Mouse (Mus musculus) heart, embryonic 15.5 days (tissue): ENCODE measurements around the gene 1700028J19Rik. TPM values are rescaled to one million over a fixed set of nuclear protein-coding genes. Genes with fewer than 3 reads are reported as not detected.
"Not testable (repeated sequence)": the region's sequence is repeated elsewhere in the genome, so short reads cannot be mapped to it uniquely, and the experiment has no call there.

Experiments
- ATAC-seq: fragments of 200-750 bp; cut with Nextera tagmentation; replicated peaks from 2 replicates; pipeline ENCODE4 v1.8.0; 2017; ENCODE audit warnings: low read depth, moderate TSS enrichment; ENCODE audit not compliant: insufficient number of reproducible peaks, insufficient read depth, low FRiP score
- H3K27ac ChIP-seq: fragments of 300-500 bp; sonication (generic); 2 replicates; pipeline ENCODE4 v1.5.1; 2015; ENCODE audit warnings: mild to moderate bottlenecking, inconsistent platforms
- H3K27me3 ChIP-seq: fragments of 300-500 bp; sonication (generic); 2 replicates; pipeline ENCODE4 v1.6.1; 2015; ENCODE audit warnings: inconsistent platforms
- H3K36me3 ChIP-seq: fragments of 300-500 bp; sonication (generic); 2 replicates; pipeline ENCODE4 v1.6.1; 2015; ENCODE audit warnings: mild to moderate bottlenecking, inconsistent platforms
- H3K4me1 ChIP-seq: fragments of 300-500 bp; sonication (generic); replicated peaks from 2 replicates; pipeline ENCODE4 v1.6.1; 2015; ENCODE audit warnings: inconsistent platforms
- H3K4me2 ChIP-seq: fragments of 300-500 bp; sonication (generic); 2 replicates; pipeline ENCODE4 v1.6.1; 2015; ENCODE audit warnings: inconsistent platforms, mild to moderate bottlenecking, moderate library complexity
- H3K4me3 ChIP-seq: fragments of 300-500 bp; sonication (generic); 2 replicates; pipeline ENCODE4 v1.5.1; 2015; ENCODE audit warnings: mild to moderate bottlenecking, inconsistent platforms
- H3K9ac ChIP-seq: fragments of 300-500 bp; sonication (generic); 2 replicates; pipeline ENCODE4 v1.6.1; 2015; ENCODE audit warnings: mild to moderate bottlenecking, inconsistent platforms
- H3K9me3 ChIP-seq: fragments of 300-500 bp; sonication (generic); replicated peaks from 2 replicates; pipeline ENCODE4 v1.6.1; 2016; ENCODE audit warnings: inconsistent platforms
- WGBS: fragments of 180-500 bp; shearing (Covaris S2); methylation state at CpG from one replicate; pipeline ENCODE4 v1.1.7; 2015; ENCODE audit warnings: mixed read lengths; 5-methylcytosine and 5-hydroxymethylcytosine counted together
- polyA plus RNA-seq: library from polyadenylated mRNA; unstranded; fragments of >200 nt; fragmentation: Nextera tagmentation; extraction: Ambion mirVana; gene quantifications from 2 replicates; pipeline ENCODE4 v1.2.1, GENCODE M21; 2015

Gene 1700028J19Rik
- polyA plus RNA-seq, 1 experiment from 2014 or later: 1.1 TPM

DNA sequence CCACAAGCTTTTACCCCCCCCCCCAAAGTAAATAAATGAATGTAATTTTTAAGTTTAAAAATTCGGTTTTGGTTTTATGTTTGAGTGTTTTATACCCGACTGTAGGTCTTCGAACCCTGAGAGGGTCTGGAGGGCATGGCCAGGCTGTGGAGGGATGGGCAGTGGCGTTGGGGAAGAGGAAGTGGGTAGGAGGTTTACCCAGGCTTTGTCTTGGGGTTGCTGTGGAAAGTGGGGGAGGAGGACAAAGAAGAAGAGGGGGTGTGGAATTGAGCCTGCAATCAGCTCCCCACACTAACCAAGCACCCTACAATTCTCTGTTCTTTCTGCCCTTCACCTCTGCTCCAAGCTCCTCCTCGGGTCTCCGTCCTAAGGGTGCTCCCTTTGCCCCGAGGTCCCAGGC is 26.1 kb upstream of the 1700028J19Rik start:
- Histone ChIP-seq H3K27me3 (peaks cover 24% of the 10 kb centered on the region), H3K9ac (no peak overlapping the region), H3K27ac (no peak overlapping the region), H3K4me2 (no peak overlapping the region), H3K36me3 (no peaks in the 10 kb centered on the region), H3K4me3 (no peak overlapping the region), H3K4me1 (no peaks in the 10 kb centered on the region), H3K9me3 (no peaks in the 10 kb centered on the region)
- ATAC-seq: no peak
- WGBS: 82% methylated on average over 7 of the region's 7 CpGs

DNA sequence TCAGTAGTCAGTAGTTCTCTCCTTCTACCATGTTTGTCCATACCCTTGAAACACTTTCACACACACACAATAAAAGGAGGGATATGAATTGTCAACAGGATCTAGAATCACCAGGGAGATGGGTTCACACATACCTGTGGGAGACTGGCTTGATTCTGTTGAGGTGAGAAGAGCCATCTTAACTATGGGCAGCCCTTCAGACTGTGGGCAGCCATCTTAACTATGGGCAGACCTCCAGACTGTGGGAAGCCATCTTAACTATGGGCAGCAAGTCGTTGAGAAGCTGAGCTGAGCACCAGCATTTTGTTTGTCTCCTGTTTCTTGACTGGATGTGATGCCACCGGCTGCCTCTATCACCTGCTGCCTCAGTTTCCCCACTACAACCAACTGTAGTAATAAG is 24.8 kb upstream of the 1700028J19Rik start:
- Histone ChIP-seq H3K4me3 (no peak overlapping the region), H3K4me1 (no peaks in the 10 kb centered on the region), H3K36me3 (no peaks in the 10 kb centered on the region), H3K4me2 (no peak overlapping the region), H3K9me3 (no peaks in the 10 kb centered on the region), H3K9ac (no peak overlapping the region), H3K27ac (no peak overlapping the region), H3K27me3 (peaks cover 28% of the 10 kb centered on the region)
- no peak for ATAC-seq
- WGBS: 68% methylated on average over 2 of the region's 2 CpGs

DNA sequence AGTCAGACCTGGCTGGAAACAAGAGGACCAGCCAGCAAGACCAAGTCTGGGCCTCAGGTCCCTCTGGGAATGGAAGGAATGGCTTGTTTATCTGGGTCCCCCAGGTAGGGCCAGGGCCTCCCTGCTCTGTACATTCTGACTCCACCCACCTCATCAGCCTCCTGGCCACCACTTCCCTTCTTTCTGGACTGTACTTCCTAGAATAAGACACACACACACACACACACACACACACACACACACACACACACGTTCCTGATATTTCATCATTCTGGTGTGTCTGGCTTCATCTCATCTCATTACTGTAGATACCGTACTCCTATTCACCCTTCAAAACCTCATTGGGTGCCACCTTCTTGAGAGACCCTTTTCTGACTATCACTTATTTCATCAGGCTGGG is 22.9 kb upstream of the 1700028J19Rik start:
- Histone ChIP-seq H3K9me3 (no peaks in the 10 kb centered on the region), H3K4me3 (no peak overlapping the region), H3K9ac (no peak overlapping the region), H3K4me2 (no peak overlapping the region), H3K27me3 (peaks cover 32% of the 10 kb centered on the region), H3K4me1 (no peaks in the 10 kb centered on the region), H3K27ac (no peak overlapping the region), H3K36me3 (no peaks in the 10 kb centered on the region)
- 74% methylated on average over 2 of the region's 2 CpGs for WGBS
- ATAC-seq: no peak

DNA sequence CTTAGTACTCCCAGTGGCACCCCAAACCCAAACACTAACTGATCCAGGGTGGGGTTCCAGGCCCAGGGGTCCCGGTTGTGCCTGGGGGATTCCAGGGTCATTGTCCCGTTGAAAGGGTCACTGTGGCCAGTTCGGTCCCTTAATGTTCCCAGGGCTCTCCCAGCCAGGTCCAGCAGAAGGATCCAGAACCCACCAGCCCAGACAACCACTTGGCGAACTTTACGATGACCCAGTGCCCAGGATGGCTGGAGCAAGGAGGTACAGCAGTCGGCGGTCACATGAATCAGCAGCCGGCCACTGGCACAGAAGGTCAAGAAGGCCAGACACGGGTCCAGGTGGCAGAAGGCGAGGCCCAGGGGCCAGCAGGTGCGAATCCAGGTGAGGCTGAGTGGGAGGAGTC is 21.6 kb upstream of the 1700028J19Rik start:
- H3K27ac ChIP-seq: no peak overlapping the region
- no peak overlapping the region for H3K4me3 ChIP-seq
- H3K9ac ChIP-seq: no peak overlapping the region
- WGBS: 70% methylated on average over 11 of the region's 11 CpGs
- no peak for ATAC-seq
- no peaks in the 10 kb centered on the region for H3K9me3 ChIP-seq
- peaks cover 35% of the 10 kb centered on the region for H3K27me3 ChIP-seq
- H3K4me1 ChIP-seq: peaks cover 3% of the 10 kb centered on the region; the same call in 1 of the 2 replicates
- no peak overlapping the region for H3K4me2 ChIP-seq
- no peaks in the 10 kb centered on the region for H3K36me3 ChIP-seq

DNA sequence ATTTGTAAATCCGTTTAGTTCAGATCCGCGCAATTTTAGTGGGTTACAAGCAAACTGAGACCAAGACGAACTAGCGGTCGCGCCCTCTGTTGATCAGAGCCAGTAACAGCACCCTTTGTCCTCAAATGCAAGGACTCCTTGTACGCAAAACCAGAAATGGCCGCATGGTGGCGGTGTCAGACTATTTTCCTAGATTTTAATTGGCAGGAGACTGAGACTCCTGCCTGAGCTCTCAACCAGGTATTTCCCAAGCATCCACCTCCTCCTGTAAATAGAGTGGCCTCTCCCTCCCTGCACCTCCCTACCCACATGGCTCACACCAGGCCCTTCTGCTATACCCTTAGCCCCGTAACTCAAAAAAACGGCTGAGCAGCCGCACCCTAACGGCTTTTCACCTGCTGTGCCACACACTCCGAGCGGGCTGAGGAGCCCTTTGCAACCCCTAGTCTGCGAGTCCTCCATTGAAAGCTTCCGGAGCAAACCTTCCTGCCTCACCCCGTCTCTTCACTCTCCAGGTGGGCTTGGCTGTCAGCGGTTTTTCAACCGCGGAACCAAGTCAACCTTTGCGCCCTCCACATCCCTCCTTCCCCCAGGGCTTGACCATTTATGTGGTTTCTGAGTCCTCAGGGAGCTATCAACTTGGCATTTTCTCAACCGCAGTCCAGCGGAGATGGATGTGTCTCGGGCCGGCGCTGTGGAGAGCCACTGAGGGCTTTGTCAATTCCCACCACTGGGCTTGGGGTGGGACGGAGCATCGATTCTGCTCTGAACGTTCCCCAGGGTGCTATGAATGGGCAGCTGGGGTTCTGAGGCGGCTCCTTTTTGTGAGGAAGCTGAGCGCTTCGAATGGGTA is 16.5 kb upstream of the 1700028J19Rik start:
- H3K4me1 ChIP-seq: peaks cover 6% of the 10 kb centered on the region; the same call in 1 of the 2 replicates
- no peaks in the 10 kb centered on the region for H3K36me3 ChIP-seq
- no peak overlapping the region for H3K9ac ChIP-seq
- H3K27me3 ChIP-seq: peaks cover 34% of the 10 kb centered on the region
- peak overlapping the region; percentile 44 for H3K4me2 ChIP-seq
- no peaks in the 10 kb centered on the region for H3K9me3 ChIP-seq
- H3K27ac ChIP-seq: no peak overlapping the region
- WGBS: 3% methylated on average over 34 of the region's 34 CpGs
- peak; percentile 64; the same call in 1 of the 2 replicates for ATAC-seq
- 0 out of 2 replicates have a peak overlapping the region, but pooled peaks have one; percentile 0 for H3K4me3 ChIP-seq

DNA sequence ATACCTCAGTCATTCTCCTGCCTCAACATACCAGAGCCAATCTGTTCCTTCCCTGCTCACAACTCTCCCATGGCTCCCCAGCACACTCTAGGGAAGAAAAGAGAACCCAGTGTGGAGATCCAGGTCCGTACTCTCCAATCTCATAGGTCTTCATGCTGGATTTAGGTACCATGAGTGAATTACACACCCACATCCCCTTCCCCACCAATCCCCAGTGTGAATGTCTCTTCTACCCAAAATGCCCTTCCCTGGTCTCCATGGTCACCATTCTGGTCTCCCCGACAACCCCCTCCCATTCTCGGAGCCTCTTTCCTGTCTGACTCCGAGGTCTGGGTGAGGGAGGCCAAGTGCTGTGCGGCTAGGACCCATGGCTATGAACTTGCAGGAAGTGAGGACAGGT is 14.7 kb upstream of the 1700028J19Rik start, which contains the start of gene Gm15517:
Gene Gm15517 (plus strand): TSS at position 301 of the 400 bp plus-strand sequence.
- no peak within 1 kb of the TSS for H3K9ac ChIP-seq
- H3K9me3 ChIP-seq: no peaks in the 10 kb centered on the region
- peaks cover 26% of the 10 kb centered on the region for H3K27me3 ChIP-seq
- H3K4me3 ChIP-seq: no peak within 1 kb of the TSS
- 49% methylated on average over 5 of the region's 5 CpGs for WGBS
- no peak for ATAC-seq
- H3K4me2 ChIP-seq: no peak within 1 kb of the TSS
- H3K36me3 ChIP-seq: no peaks in the 10 kb centered on the region
- no peak within 1 kb of the TSS for H3K27ac ChIP-seq
- peaks cover 6% of the 10 kb centered on the region; the same call in 1 of the 2 replicates for H3K4me1 ChIP-seq

DNA sequence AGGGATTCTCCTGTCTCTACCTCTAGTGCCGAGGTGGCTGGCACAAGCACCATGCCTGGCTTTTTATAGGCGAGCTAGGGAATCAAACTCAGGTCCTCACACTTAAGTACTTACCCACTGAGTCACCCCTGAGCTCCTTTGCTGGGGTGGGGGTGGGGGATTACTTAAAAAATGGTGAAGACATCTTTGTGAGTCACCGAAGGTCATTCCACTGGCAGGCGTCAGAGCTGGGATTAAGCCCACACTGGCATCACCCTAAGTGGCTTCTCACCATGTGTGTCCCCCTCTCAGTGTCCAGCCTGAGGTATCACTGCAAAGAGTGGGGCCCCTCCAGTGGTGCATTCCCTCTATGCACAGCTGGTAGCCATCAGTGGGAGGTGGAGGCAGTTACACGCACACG is 13.9 kb upstream of the 1700028J19Rik start:
- Histone ChIP-seq H3K27ac (no peak overlapping the region), H3K36me3 (no peaks in the 10 kb centered on the region), H3K4me2 (no peak overlapping the region), H3K9ac (no peak overlapping the region), H3K4me1 (peaks cover 6% of the 10 kb centered on the region; the same call in 1 of the 2 replicates), H3K4me3 (no peak overlapping the region), H3K9me3 (no peaks in the 10 kb centered on the region), H3K27me3 (peaks cover 21% of the 10 kb centered on the region)
- no peak for ATAC-seq
- 77% methylated on average over 6 of the region's 6 CpGs for WGBS

DNA sequence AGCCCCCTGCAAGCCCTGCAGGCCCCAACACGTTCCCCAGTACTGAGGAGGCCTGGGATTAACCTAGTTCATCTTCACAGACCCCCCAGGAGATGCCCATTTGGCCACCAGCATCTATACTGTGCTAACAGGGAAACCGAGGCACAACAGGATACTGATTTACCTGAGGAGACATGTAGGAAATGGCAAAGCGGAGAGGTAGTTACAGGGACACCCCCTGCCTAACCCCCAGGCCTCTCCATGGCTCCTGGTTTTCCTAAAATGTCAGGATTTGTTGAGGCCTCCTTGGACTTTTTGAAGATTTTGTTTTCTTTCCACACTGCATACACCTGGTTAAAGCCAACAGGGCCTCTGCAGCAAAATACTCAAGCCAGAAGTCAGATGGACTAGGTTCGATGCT is 10.8 kb upstream of the 1700028J19Rik start, which contains the start of gene Acp4:
Gene Acp4 (minus strand): TSS at position 101 of the 400 bp plus-strand sequence.
- no peak within 1 kb of the TSS for H3K4me3 ChIP-seq
- H3K27me3 ChIP-seq: no peaks in the 10 kb centered on the region
- H3K9me3 ChIP-seq: no peaks in the 10 kb centered on the region
- ATAC-seq: no peak
- H3K36me3 ChIP-seq: peaks cover 4% of the 10 kb centered on the region; the same call in 1 of the 2 replicates
- H3K4me1 ChIP-seq: peaks cover 8% of the 10 kb centered on the region
- no peak within 1 kb of the TSS for H3K9ac ChIP-seq
- WGBS: 73% methylated on average over 4 of the region's 4 CpGs
- H3K4me2 ChIP-seq: no peak within 1 kb of the TSS
- no peak within 1 kb of the TSS for H3K27ac ChIP-seq

DNA sequence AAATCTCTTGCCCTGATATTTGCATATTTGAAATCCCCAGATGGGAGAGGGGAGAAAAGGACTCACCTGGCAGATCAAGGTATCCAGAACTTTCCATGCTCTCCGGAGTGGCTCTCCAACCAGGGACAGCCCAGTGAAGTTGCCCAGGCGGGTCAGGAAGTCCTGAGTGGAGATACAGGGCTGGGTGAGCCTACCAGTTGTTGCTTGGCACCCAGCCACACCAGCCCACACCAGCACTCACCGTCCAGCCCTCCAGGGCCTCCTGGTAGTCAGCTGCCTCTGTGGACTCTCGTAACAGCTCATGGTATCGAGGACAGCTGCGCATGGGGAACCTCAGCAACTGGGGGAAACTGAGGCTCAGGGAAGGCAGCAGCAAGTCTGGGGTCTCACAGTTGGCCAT is 8.4 kb upstream of the 1700028J19Rik start:
- no peak overlapping the region for H3K4me2 ChIP-seq
- H3K27me3 ChIP-seq: no peaks in the 10 kb centered on the region
- no peak overlapping the region for H3K27ac ChIP-seq
- 0 out of 2 replicates have a peak, but pooled peaks have one; percentile 48 for ATAC-seq
- H3K9ac ChIP-seq: no peak overlapping the region
- H3K9me3 ChIP-seq: no peaks in the 10 kb centered on the region
- no peak overlapping the region for H3K4me3 ChIP-seq
- H3K36me3 ChIP-seq: peaks cover 16% of the 10 kb centered on the region
- WGBS: 39% methylated on average over 6 of the region's 6 CpGs
- H3K4me1 ChIP-seq: peaks cover 8% of the 10 kb centered on the region

DNA sequence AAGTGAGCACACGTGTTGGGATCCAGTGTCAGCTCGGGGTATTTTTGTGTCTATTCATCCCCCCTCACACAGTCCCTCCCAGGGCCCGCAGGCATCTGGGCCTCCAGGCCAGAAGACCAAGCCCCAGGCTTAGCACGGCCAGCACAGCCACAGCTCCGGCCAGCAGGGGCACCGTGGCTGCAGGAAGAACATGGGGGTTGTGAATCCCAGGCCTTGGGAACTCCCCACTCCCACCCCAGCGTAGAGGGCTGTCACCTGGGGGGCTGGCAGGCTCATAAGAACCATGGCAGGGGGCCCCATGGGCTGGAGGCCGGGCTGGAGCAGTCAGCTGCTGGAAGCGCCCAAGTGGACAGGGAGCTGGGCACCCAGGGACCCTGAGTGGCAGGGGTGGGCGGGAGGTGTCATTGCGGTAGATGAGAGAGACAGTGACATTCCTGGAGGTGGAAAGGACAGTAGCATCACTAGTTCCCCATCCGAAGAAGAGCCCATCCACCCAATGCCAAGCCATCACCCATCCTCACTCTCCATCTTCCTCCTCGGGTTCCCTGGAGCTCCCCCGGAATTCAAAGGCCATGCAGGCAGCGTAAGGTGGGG is 6.6 kb upstream of the 1700028J19Rik start:
- H3K9me3 ChIP-seq: no peaks in the 10 kb centered on the region
- H3K9ac ChIP-seq: no peak overlapping the region
- no peak overlapping the region for H3K4me3 ChIP-seq
- peaks cover 28% of the 10 kb centered on the region for H3K36me3 ChIP-seq
- no peak overlapping the region for H3K27ac ChIP-seq
- H3K4me2 ChIP-seq: no peak overlapping the region
- peaks cover 14% of the 10 kb centered on the region for H3K4me1 ChIP-seq
- 63% methylated on average over 15 of the region's 15 CpGs for WGBS
- ATAC-seq: no peak
- H3K27me3 ChIP-seq: no peaks in the 10 kb centered on the region

DNA sequence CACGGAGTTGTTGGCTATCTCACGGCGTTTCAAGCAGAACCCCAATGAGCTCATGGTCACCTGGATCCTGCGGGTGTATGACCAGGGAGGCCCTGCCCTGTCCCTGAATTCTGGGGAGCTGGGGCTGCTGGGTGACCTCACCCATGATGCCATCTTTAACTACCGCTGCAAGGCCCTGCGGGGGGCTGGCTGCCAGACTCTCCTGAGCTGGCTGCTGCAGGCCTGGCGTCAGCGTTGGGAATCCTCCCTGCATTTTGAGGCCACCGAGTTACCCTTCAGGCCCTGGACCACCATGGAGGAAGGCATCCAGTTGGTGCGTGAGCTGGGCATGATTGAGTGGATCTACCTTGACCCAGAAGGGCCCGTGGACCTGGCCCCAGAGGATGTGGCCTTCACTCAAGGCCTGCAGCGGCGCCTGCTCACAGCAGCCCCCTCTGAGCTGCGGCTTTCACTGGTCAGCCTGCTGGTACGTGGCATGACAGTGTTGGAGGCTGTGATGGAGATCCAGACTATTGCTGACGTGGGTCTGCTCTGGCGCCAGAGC is 4.3 kb upstream of the 1700028J19Rik start:
- H3K9ac ChIP-seq, H3K27ac ChIP-seq, H3K9me3 ChIP-seq, ATAC-seq, H3K4me2 ChIP-seq, H3K4me3 ChIP-seq, H3K27me3 ChIP-seq: not testable (repeated sequence)
- Histone ChIP-seq H3K36me3 (peaks cover 28% of the 10 kb centered on the region), H3K4me1 (peaks cover 21% of the 10 kb centered on the region)
- WGBS: 89% methylated on average over 17 of the region's 17 CpGs
